Mouse (Mus musculus) CD8-positive naive resting alpha-beta T cell, adult 2 months (primary cell): ENCODE data around the gene Rgl2.
"Not testable (repeated sequence)": the region's sequence is repeated elsewhere in the genome, so short reads cannot be mapped to it uniquely, and the experiment has no call there.

Experiments used
- DNase-seq, 2 experiments: peaks; one replicate each; pipeline ENCODE4 v3.0.0; 2022; ENCODE audit warnings: low read depth in 2 of 2, low spot score in 2 of 2

Gene Rgl2

GRCm38 (mm10) chr17:33948090-33948904 lies 19.0 kb downstream of the Rgl2 start:
- no peak for DNase-seq

- no peak for DNase-seq
Observed at GRCm38 (mm10) chr17:33948905-33949537, 19.7 kb downstream of the Rgl2 start.

GRCm38 (mm10) chr17:33950131-33950625 lies 20.8 kb downstream of the Rgl2 start:
- DNase-seq: no peak

GRCm38 (mm10) chr17:33951021-33951946 lies 21.9 kb downstream of the Rgl2 start, which contains the start of gene B3galt4:
B3galt4 (minus strand) TSS chr17:33951488.
- peak; percentile 70 to 74 for DNase-seq

GRCm38 (mm10) chr17:33952015-33952414 lies 22.7 kb downstream of the Rgl2 start:
- DNase-seq: not testable (repeated sequence)

- no peak for DNase-seq
Observed at GRCm38 (mm10) chr17:33952879-33953278, 23.5 kb downstream of the Rgl2 start.

GRCm38 (mm10) chr17:33953310-33953709 lies 24.0 kb downstream of the Rgl2 start:
- no peak for DNase-seq

- DNase-seq: no peak
Observed at GRCm38 (mm10) chr17:33953961-33954565, 24.7 kb downstream of the Rgl2 start.

GRCm38 (mm10) chr17:33954646-33955554 lies 25.6 kb downstream of the Rgl2 start:
- DNase-seq: no peak

GRCm38 (mm10) chr17:33955555-33956214 lies 26.3 kb downstream of the Rgl2 start, which contains the start of the genes Vps52 and Rps18:
Vps52 (plus strand) TSS chr17:33955812.
Rps18 (minus strand) TSS chr17:33956001.
- DNase-seq: peak; percentile 97 to 98

GRCm38 (mm10) chr17:33956336-33956735 lies 27.0 kb downstream of the Rgl2 start:
- DNase-seq: no peak

- DNase-seq: no peak
Observed at GRCm38 (mm10) chr17:33957493-33957892, 28.1 kb downstream of the Rgl2 start.

- no peak for DNase-seq
Observed at GRCm38 (mm10) chr17:33958451-33958850, 29.1 kb downstream of the Rgl2 start.

- no peak for DNase-seq
Observed at GRCm38 (mm10) chr17:33959135-33959534, 29.8 kb downstream of the Rgl2 start.

GRCm38 (mm10) chr17:33959948-33960347 lies 30.6 kb downstream of the Rgl2 start:
- DNase-seq: no peak

GRCm38 (mm10) chr17:33962876-33963275 lies 33.5 kb downstream of the Rgl2 start:
- DNase-seq: no peak

GRCm38 (mm10) chr17:33965082-33965845 lies 35.9 kb downstream of the Rgl2 start:
- DNase-seq: no peak

GRCm38 (mm10) chr17:33965846-33966550 lies 36.7 kb downstream of the Rgl2 start:
- DNase-seq: no peak
